Mouse (Mus musculus) brain, embryonic 18.5 days (tissue): ENCODE results near the gene Atp6v0e.

Source experiments
- DNase-seq: peaks from one replicate; pipeline ENCODE4 v3.0.0-alpha.2; 2012; ENCODE audit warnings: low read depth, low spot score

Gene Atp6v0e

DNA sequence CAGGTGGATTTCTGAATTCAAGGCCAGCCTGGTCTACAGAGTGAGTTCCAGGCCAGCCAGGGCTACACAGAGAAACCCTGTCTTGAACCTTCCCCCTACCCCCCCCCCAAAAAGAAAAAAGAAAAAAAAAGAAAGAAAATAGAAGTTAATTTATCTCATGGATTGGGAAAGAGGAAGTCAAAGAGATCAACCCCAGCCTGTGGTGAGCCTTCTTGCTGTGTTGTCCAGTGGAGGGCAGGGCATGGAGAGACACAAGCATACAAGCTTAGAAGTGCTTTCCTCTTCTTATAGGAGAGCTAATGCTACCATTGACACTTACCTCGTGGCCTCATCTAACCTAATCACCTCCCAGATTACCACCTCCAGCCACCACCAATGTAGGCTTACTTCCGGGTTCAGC is 23.2 kb upstream of the Atp6v0e start:
- DNase-seq, result no peak

DNA sequence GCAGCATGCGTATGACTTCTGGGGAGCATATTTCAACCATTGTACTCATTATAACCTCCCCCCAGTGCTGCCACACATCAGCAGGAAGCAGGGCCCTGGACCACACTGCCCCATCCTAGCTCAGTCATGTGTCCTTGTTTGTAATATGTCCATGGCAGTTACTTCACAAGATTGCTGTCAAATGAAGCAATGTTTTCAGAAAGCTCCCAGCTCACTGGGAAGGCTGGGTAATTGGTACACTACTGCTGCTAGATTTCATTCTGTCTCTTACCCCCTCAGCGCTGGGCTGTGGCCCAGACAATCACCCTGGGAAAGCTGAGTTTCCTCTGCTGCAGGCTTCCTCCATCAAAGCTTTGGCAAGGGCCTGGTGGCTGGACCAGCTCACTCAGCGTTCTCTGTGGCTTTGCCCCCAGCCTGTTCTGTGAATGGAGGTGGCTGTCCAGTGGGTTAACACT is 22.7 kb upstream of the Atp6v0e start:
- DNase-seq, result no peak

DNA sequence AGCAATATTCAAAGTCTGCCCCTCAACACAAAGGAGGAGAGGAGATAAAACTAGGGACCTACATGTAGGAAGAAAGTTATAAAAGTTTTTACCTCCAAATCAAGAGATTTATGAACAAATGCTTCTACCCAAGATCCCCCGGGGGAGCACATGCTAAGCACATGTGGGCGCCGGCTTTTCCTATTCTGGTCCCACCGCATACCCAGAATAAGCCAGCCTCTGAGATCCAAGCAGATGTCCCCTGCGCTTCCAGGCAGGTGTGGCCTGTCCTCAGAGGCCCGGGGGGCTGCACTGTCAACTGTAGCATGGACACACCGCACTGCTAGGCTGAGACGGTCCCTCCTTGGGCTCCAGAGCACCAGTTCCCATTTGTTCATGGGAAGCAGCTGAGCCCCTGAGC is 19.6 kb upstream of the Atp6v0e start:
- DNase-seq, result no peak

DNA sequence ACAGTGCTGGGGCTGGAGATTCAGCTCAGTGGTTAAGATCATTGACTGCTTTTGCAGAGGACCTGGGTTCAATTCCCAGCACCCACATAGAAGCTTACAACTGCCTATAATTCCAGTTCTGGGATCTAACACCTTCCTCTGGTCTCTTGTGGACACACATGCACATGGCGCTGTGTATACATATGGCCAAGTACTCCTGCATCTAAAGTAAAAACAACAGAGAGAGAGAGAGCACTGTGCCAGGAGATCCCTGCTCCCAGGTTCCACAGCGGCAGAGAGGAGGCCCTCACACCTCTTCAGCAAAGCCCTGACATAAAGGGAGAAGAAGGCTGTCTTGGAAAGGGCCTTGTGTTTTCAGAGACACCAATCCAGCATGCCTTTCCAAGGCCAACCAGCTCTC is 19.0 kb upstream of the Atp6v0e start:
- no peak for DNase-seq

DNA sequence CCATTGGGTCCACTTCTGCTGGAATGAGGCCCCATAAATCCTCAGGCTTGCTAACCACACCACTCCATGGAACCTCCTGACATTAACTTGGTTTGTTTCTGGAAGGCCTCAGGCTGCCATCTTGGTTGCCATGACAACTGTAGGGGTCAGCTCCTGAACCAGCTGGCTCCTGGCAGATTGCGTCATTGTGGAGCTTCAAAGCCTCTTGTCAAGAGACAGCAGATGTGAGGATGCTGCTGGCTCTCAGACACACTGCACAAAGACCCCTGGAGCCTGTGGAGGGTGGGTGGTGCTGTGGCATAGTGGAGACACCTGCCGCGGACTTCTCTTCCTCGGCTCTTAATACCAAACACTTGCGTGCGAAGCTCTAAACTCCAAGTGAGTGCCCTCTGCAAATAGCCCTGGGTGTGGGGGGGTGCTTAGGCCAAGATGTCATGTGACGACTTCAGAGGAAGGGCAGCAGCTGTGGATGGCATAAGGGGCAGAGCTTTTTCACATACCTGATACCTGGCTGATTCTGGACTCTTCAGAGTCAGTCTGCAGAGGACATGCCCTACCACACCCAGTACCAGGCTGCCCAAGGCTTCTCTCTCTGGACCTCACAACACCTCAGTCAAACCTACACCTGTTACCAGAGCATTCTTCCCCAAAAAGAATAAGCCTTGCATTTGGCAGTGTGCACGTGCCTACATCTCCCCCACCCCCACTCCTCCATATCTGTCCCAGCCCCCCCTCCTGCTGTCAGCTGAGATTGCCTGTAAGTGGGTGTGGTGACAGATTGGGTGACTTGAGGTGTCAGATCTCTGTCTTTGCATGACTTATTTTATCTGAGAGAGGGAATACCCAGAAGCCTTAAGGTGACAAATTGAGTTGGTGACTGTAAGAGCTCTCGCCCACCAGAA is 18.3 kb upstream of the Atp6v0e start:
- no peak for DNase-seq

DNA sequence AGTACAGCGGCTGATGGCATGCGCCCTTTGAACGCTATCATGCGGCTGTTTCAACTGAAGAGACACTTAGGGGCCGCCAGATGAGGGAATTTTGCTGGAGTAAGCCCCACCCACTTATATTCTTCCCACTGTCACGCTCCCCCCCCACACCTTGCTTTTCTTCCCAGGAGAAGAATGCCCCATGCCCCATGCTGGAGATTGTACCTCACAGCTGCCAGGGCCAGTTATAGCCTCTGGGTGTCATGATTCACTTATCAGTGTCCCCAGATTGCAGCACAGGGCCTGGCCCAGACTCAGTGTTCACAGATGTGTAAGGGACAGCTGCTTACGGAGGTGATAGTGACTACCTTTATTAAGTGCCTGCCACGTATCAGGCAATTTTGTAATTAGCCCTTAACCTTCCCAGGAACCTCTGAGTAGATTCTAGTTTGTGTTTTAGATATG is 17.6 kb upstream of the Atp6v0e start:
- DNase-seq, result no peak

DNA sequence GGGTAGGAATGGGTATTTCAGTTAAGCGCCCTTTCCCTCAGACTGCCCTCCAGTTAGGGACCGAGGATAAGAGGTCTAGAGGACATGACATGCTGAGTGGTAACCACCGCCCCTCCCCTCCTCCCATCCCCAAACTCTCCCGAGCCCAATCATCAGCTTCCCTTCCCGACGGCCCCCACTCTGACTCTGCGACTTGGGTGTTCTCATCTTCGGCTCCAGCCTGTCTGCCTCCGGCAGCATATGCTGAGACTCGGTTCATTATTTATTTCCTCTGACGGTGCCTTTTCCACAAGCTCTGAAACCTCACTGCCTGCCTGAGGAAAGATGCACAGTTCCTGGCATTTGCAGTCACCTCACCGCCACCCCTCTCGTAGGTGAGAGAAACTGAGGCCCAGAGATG is 15.7 kb upstream of the Atp6v0e start:
- DNase-seq, result no peak

DNA sequence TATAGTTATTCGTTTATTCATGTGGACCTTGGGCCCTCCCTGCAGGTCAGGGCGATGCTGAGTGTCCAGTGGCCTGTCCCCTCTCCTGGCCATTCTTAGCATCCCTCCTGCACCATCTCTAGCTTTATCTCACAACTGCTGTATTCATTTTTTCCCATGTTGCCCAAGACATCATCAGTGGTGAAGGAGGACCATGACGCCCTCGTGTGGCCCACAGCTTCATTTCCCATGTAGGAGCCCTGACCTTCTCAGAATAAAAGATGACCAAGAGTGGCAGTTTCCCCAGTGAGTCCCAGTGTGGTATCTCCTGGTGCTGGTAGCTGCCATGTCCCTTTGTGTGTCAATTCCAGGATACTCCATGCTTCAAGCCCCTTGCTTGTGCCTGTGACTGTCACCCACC is 13.5 kb upstream of the Atp6v0e start:
- no peak for DNase-seq

DNA sequence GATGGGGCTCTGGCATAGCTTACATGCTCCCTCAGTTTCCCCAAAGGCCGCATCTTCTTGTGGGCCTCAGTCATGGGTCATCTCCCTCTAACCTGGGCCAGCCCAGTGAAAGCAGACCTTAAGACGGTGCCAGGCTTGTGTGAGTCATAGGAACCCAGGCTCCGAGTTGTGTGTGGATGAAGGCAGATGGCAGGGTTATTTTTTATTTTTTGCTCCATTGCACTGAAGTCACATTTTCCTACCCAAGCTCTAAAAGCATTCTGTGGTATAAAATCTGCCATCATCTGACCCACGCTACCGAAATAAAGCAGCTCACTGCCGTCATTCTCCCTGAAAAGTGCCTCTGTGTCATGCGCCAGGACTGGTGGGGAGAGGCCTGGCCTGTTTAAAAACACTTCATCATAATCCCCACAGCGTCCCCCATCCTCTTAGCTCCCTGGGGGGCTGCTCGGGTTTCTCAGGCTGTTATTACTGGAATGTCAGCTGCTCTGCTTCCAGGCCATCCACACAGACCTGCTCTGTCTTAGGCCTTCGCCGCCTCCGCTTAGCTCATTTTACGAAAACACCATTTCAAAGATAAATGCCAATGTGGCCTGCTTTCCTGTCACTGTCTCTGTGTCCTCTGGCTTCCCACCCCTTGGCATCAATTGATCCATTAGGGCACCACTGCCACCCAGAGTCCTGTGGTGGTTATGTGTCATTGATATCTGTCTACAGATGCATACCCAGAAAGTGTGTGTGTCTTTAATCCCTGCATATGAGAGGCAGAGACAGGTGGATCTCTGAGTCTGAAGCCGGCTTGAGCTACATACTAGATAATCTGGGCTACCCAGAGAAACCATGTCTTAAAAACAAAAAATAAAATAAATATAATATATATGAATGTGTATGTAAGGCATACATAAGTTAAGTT is 12.3 kb upstream of the Atp6v0e start:
- no peak for DNase-seq

DNA sequence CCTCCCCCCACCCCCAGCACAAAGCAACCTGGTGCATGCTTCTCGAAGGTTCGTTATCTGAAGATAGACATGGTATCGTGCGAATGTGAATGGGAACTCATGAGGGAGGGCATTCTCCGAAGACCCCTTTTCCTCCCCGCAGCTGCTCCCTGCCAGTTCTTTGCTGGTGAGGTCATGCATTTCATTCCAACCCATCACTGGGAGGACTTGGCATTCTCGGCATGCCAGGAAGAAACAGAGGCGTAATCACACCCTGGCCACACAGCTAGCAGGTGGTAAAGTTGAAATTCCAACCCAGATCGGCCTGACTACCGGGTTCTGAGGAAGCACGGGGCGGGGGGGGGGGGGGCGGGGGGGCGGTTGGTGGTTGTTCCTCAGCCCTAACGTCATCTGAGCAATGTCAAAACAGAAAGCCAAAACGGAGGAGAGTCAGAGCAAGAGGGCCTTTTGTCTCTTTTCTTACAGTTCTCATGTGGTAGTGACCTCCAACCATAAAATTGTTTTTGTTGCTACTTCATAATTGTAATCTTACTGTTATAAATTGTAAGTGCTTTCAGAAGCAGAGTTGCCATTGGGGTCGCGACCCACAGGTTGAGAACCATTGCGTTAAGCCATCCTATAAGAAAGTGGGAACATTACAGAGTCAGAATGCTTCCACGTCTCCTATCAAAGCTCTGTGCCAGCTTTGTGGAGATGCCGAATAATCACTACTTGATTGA is 4.0 kb upstream of the Atp6v0e start:
- DNase-seq, result no peak

DNA sequence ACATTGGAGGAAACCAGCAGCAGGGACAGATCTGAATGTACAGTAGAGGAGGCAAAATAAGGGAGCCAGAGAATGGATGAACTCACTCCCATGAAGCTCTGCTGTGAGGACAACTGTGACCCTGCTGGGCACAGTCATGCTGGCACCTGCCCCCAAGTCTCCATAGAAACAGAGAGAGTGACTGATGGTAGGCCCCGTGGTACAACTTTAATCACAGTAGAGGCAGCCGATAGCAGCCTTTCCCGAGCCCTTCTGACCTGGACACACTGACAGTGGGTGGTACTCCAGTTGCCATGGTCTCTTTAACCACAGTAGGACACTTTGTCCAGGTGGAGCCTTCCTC is 3.5 kb upstream of the Atp6v0e start:
- no peak for DNase-seq

DNA sequence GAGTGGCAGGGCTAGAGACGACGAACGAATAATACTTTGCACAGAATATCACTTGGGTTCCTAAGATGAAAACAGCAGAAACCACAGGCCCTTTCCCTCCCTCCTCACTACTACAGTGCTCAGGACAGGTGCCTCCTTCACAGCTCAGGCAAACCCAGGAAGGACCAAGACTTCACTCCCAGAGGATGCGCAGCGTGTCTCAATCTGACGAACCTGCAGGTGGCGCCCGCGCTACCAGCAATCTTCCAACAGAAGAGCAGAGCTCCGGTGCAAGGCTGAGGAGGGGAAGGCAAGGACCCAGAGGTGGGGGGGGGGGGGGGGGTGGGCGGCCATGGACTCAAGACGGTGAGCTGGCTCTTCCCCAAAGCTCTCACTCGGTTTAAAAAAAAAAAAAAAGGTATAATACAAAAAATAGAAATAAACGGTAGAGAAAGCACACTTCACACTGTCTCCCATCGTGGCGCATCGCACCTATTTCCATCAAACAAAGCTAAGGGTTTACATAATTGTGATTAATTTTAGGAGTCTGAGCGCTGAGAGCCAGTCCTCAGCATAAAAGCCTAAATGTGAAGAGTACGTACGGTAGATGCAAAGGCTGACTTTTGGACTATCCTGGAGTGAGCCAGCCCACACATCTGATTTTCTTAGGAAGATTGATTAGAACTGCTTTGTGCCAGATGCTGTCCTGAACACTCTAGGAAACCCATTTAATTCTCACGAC is 2.7 kb upstream of the Atp6v0e start:
- no peak for DNase-seq

DNA sequence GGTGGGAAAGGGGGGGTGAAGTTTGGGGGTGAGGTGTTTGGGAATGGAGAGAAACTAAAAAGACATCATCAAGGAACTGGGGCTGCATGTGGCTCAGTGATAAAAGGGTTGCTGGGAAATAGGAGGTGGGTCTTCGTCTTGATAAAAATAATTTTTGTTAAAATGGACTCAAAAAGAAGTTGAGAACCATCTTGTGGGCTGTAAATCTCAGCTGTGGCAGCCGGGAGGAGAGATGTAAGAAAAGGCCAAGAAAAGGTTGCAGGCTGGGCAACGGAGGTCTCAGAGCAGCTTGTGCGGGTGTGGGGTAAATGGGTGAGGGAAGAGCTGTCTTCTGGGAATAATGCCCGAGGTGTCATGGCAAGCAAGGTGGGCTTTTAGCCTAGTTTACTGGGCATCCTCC is 827 bp upstream of the Atp6v0e start:
- no peak for DNase-seq

DNA sequence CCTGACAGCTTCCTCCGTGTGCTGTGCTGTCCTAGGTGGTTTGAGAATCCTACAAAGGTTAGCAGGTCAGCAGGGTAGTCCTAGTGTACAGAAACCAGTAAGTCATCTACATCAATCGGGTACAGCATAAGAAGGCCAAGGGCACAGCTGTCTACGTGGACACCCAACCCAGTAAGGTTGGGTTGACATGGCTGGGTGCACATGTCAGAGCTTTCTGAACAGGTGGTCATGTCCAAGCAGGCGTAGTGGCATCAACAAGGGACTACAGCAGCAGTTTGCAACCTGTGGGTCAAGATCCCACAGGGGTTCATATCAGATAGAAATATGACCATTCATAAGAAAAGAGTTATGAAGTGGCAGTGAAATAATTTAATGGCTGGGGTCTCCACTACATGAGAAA is 2.6 kb downstream of the Atp6v0e start:
- no peak for DNase-seq

DNA sequence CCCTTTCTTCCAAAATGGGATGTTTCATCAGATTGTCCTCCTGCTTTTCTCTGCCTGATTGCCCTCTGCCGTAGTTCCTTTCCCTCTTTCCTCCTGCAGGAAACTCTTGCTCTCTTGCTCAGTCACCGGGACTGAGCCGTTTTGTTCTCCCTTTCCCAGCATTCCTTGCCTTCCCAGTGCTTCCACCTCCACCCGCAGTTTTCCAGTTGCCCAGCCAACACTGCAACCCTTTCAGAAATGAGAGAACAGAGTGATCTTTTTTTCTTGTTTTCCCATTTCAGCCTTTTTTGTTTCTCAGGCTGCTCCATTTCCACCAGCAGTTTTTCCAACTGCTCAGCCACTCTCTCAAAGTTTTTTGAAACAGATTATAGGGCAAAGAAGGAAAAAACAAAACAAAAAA is 8.2 kb downstream of the Atp6v0e start:
- DNase-seq, result no peak

DNA sequence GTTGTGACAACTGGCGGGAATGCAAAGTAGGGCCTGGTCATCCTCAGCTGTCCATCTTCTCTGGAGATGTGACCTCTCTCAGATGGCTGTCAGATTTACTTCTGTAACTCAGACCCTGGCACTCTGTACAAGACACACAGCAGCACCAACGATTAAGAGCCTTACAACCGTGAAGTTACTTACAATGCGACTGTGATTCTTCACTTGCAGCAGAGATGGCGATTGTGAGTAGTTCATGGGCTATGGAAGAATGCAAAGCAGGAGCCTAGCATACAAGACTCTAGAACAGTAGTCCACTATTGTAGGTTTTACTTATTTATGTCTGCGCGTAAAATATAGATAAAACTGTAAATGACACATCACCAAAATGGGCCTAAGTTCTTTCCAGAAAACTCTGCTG is 12.8 kb downstream of the Atp6v0e start:
- DNase-seq, result no peak

DNA sequence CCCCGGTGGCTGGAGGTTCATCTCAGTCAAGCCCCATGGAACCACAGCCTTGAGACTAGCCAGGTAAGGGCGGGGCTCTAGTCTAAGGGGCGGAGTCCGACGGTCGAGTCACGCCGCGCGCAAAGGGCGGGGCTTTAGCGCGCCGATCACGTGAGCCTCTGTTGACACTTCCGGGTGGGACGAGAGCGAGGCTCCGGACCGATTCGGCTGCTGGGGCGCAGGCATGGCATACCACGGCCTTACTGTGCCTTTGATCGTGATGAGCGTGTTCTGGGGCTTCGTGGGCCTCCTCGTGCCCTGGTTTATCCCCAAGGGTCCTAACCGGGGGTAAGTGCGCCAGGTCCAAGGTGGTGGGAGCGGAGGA is 13.2 kb downstream of the Atp6v0e start:
- peak; percentile 77 for DNase-seq

DNA sequence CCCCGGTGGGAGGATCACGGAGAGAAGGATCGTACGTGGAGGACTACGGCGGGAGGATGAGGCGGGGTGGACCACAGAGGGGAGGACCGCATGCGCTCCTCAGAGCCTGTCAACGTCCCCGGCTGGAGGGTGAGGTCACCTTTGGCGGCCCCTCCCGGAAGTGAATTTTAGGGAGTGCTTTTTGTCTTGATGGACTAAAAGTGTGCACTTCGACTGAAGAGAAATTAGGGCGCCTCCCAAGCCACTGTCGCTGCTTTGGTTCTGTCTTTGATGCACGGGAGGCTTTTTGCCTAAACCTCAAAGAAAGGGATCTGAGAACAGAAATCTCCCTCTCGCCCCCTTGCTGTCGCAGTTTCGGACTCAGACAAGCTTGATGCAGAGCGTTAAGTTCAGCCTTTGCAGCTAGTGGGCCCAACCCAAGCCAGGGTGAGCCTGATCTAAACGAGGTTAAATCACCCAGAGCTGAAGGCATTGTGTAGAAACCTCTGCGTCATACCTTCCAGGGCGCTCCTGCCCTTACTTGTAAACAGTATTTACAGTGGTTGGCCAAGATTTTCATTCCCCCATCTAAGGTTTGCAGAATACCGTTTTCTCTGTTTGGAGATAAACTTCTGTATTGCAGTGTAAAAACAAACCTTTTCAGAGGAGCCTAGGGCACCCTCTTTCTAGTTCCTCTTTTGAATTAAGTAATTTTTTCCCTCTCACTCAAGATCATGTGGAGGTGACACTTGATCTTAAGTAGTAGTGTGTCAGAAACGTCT is 13.8 kb downstream of the Atp6v0e start:
- no peak for DNase-seq

DNA sequence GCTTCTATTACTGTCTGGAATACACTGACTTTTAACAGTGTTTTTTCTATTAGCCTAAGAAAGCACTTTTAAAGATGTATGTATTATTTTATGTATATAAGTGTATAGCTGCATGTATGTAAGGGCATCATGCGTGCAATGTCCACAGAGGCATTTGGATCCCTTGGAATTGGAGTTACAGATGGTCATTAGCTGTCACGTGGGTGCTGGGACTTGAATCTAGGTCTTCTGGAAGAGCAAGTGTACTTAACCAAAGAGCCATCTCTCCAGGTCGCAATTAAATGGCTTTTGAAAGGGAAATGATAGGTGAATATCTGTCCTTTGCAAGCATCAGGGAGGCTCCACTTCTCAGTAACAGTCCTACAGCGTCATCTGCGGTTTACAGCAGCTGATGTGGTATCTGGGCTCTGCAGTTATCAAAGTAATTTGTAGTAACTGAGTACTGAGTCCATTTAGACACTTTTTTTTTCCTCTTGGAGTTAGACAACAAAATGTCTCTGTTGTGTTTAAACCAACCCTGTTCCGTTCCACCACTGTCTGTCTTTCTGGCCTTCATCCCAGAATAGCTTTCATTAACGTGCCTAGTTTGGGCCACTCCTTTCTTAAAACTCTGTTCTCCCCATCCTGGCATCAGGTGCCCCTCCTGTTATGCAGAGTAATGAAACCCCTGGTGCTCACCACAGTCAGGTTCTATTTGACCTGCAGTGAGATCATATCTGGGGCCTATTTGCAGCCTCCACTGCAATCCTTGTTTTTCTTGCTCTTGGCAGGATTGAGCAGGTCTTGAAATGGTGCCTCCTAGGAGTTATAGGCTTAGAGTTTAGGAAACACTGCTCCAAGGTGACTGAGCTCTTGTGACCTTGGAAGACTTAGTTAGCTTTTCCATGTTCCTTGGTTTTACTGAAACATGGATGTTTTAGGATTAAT is 14.9 kb downstream of the Atp6v0e start:
- DNase-seq, result no peak

DNA sequence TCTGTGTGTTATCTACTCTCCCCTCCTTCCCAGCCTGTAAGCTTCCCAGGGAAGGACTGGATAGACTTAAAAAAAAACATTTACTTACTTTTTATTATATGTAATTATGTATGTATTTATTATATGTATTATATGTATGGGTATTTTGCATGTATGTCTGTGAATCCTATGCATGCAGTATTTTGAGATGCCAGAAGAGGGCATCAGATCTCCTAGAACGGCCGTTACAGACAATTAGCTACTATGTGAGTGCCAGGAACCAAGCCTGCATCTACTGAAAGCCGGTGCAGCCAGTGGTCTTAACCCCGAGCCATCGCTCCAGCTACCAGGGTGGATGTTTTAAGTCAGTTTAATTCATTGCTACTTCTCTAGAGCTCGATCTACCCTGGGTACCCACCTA is 18.2 kb downstream of the Atp6v0e start:
- DNase-seq, result no peak
